Comparison of ENCODE assay signal across 9 mouse cellular contexts in the genomic region with DNA sequence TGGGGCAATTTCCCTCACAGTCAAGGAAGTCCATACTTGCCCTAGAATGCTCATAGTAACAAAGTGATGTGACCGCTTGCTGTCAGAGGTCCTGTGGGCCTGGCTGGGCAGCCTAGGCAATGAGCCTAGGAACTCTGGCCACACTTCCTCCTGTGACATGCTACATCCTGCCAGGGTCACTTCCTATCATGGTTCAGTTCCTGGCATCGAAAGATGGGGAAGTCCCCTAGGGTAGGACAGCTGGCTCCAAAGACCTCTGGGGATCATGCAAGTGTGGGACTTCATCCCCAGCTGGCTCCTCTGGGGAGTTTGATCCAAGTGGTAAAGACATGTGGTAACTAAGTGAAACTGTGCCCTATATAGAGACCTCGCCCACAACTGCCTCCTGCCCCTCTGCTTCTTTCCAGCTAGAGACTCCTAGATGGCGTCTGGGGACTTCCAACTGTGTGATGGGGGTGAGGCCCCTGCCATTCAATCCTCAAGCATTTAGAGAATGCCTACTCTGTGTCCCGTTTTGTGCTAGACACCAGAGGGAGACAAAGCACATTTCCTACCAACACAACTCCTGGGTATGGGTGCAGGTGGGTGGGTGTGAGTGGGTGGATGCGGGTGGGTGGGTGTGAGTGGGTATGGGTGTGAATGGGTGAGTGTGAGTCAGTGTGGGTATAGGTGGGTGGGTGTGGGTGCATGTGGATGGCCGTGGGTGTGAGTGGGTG. TPM values are rescaled to one million over a fixed set of nuclear protein-coding genes. Genes with fewer than 3 reads are reported as not detected.
DNase-seq lines count a peak whose midpoint lies in the region; ATAC-seq and TF ChIP-seq lines count a peak whose summit lies in the region.
"Had no signal": no experiment of that assay in that cellular context is flagged by ENCODE, and none has a peak within 500 bp of the region (broad histone marks: within the 10 kb centered on the region; RNA-seq: fewer than 3 reads in every experiment).

No protein-coding gene starts in this region.

- DNase-seq in heart, adult 2 months: peak in 1 of 2 experiments; percentile 61
- peak; percentile 76 for DNase-seq in 416B (ENCODE audit: low read depth)
- peak; percentile 68 for DNase-seq in lung, postnatal 0 days (ENCODE audit: low spot score)
- no peak for DNase-seq in ovary, postnatal 36 days (ENCODE audit: low spot score)
- DNase-seq in ovary, postnatal 14 days (ENCODE audit: low spot score): no peak
- DNase-seq: thymus, adult 2 months had no signal

- no peak overlapping the region for H3K4me2 ChIP-seq in heart, embryonic 11.5 days
- H3K4me2 ChIP-seq in lung, postnatal 0 days (replicated peaks; ENCODE audit: low read depth, low read length): no peak overlapping the region
- H3K4me2 ChIP-seq in hindbrain, embryonic 12.5 days (replicated peaks): no peak overlapping the region

- H3K36me3 ChIP-seq in heart, adult 2 months (ENCODE audit: control insufficient read depth, insufficient read depth, low read length): no peaks in the 10 kb centered on the region
- no peaks in the 10 kb centered on the region for H3K36me3 ChIP-seq in heart, embryonic 11.5 days (ENCODE audit: control insufficient read depth, insufficient read depth, low read length)
- no peaks in the 10 kb centered on the region for H3K36me3 ChIP-seq in lung, postnatal 0 days (ENCODE audit: insufficient read depth, low read length)
- H3K36me3 ChIP-seq in hindbrain, embryonic 12.5 days: no peaks in the 10 kb centered on the region

- H3K27ac ChIP-seq in heart, adult 2 months: no peak overlapping the region
- H3K27ac ChIP-seq in heart, embryonic 11.5 days (ENCODE audit: low read depth, low read length): no peak overlapping the region
- H3K27ac ChIP-seq in bone marrow, adult 2 months (ENCODE audit: control insufficient read depth, insufficient read depth, low read depth, low read length, poor library complexity): peak overlapping the region; percentile 93
- H3K27ac ChIP-seq in lung, postnatal 0 days (ENCODE audit: low read length): peak overlapping the region; percentile 86
- no peak overlapping the region for H3K27ac ChIP-seq in hindbrain, embryonic 12.5 days

- no peak for ATAC-seq in heart, embryonic 11.5 days (replicated peaks; ENCODE audit: insufficient number of reproducible peaks, low FRiP score, low TSS enrichment)
- ATAC-seq in lung, postnatal 0 days: peak; percentile 57
- ATAC-seq in hindbrain, embryonic 12.5 days (ENCODE audit: low FRiP score): no peak

- no peak overlapping the region for H3K9ac ChIP-seq in heart, adult 2 months (ENCODE audit: low read depth, low read length)
- no peak overlapping the region for H3K9ac ChIP-seq in heart, embryonic 11.5 days (ENCODE audit: low read depth, low read length)
- no peak overlapping the region for H3K9ac ChIP-seq in lung, postnatal 0 days (replicated peaks; ENCODE audit: low read depth)
- H3K9ac ChIP-seq in hindbrain, embryonic 12.5 days: no peak overlapping the region

- intact Hi-C loops in heart, adult 2 months (cut with DNase I): loop anchor here (5.0 kb wide), 1 partner anchor 58 kb away; no protein-coding TSS in a partner anchor

- no peak overlapping the region for H3K4me3 ChIP-seq in heart, adult 2 months
- no peak overlapping the region for H3K4me3 ChIP-seq in heart, embryonic 11.5 days (ENCODE audit: low read depth, low read length)
- no peak overlapping the region for H3K4me3 ChIP-seq in bone marrow, adult 2 months (replicated peaks; ENCODE audit: control insufficient read depth, low read depth, low read length)
- no peak overlapping the region for H3K4me3 ChIP-seq in lung, postnatal 0 days (ENCODE audit: low read depth, low read length)
- H3K4me3 ChIP-seq in hindbrain, embryonic 12.5 days: no peak overlapping the region

- no peaks in the 10 kb centered on the region for H3K27me3 ChIP-seq in heart, adult 2 months (ENCODE audit: control insufficient read depth, insufficient read depth, low read length)
- peaks cover 4% of the 10 kb centered on the region; the same call in 1 of the 2 replicates for H3K27me3 ChIP-seq in heart, embryonic 11.5 days (ENCODE audit: control insufficient read depth, insufficient read depth, low read length)
- H3K27me3 ChIP-seq in lung, postnatal 0 days (replicated peaks; ENCODE audit: insufficient read depth, low read length): no peaks in the 10 kb centered on the region
- H3K27me3 ChIP-seq in hindbrain, embryonic 12.5 days: no peaks in the 10 kb centered on the region

- no peak for TF ChIP-seq CTCF in heart, adult 2 months (IDR thresholded peaks at IDR 0.05)
- no peak for TF ChIP-seq CTCF in bone marrow, adult 2 months (IDR thresholded peaks at IDR 0.05; ENCODE audit: control insufficient read depth, insufficient read depth, low read length)
- TF ChIP-seq CTCF in lung, postnatal 0 days (IDR thresholded peaks at IDR 0.05): peak; percentile 61

- no peaks in the 10 kb centered on the region for H3K9me3 ChIP-seq in heart, embryonic 11.5 days (replicated peaks; ENCODE audit: control insufficient read depth, low read length)
- no peaks in the 10 kb centered on the region for H3K9me3 ChIP-seq in lung, postnatal 0 days (ENCODE audit: low read length)
- no peaks in the 10 kb centered on the region for H3K9me3 ChIP-seq in hindbrain, embryonic 12.5 days (replicated peaks)

- no peaks in the 10 kb centered on the region for H3K79me2 ChIP-seq in heart, adult 2 months (replicated peaks; ENCODE audit: control insufficient read depth, insufficient read depth, low read length)

- 0 out of 2 replicates have a peak, but pooled peaks have one; percentile 27 for TF ChIP-seq POLR2A in heart, adult 2 months (IDR thresholded peaks at IDR 0.05; ENCODE audit: insufficient read depth, low read depth, low read length)
- TF ChIP-seq POLR2A in bone marrow, adult 2 months (IDR thresholded peaks at IDR 0.05; ENCODE audit: borderline replicate concordance, control insufficient read depth, low read depth, low read length): no peak

- TF ChIP-seq EP300 in heart, adult 2 months (IDR thresholded peaks at IDR 0.05; ENCODE audit: insufficient read depth, low read depth, low read length): no peak
- TF ChIP-seq EP300 in lung, postnatal 0 days (IDR thresholded peaks at IDR 0.05): no peak

- 36% methylated on average over 7 of the region's 7 CpGs for WGBS in heart, adult 2 months
- 52% methylated on average over 7 of the region's 7 CpGs for WGBS in heart, embryonic 11.5 days (ENCODE audit: insufficient replicate concordance)
- 31% methylated on average over 7 of the region's 7 CpGs for WGBS in bone marrow, adult 2 months
- 52% methylated on average over 7 of the region's 7 CpGs for WGBS in lung, postnatal 0 days
- WGBS in hindbrain, embryonic 12.5 days: 69% methylated on average over 7 of the region's 7 CpGs

- peaks cover 11% of the 10 kb centered on the region for H3K4me1 ChIP-seq in heart, adult 2 months (ENCODE audit: control insufficient read depth, insufficient read depth, low read length)
- H3K4me1 ChIP-seq in heart, embryonic 11.5 days (ENCODE audit: control insufficient read depth, insufficient read depth, low read length): no peaks in the 10 kb centered on the region
- peaks cover 10% of the 10 kb centered on the region; the same call in 1 of the 2 replicates for H3K4me1 ChIP-seq in bone marrow, adult 2 months (ENCODE audit: control insufficient read depth, insufficient read depth, low read length)
- H3K4me1 ChIP-seq in lung, postnatal 0 days (ENCODE audit: insufficient read depth, low read depth, low read length): peaks cover 7% of the 10 kb centered on the region; the same call in 1 of the 2 replicates
- no peaks in the 10 kb centered on the region for H3K4me1 ChIP-seq in hindbrain, embryonic 12.5 days

RNA-seq across cellular contexts. Expression of gene Ccm2l, which starts 18.7 kb away (rescaled TPM):
- 10 to 100 TPM; 13.3 to 15.9 TPM for total RNA-seq in heart, adult 2 months (2021)
- polyA plus RNA-seq in heart, adult 2 months (2012; rRNA removed): 43.4 and 44.3 TPM in 2 replicates
- polyA plus RNA-seq in heart, embryonic 11.5 days (2014; fragmentation: Nextera tagmentation; extraction: Ambion mirVana): 5.2 and 6.1 TPM in 2 replicates
- polyA plus RNA-seq in bone marrow, adult 2 months (2011; ENCODE audit: insufficient read depth, insufficient read length, low replicate concordance, missing spikeins): 4.8 and 8.3 TPM in 2 replicates
- polyA plus RNA-seq in lung, postnatal 0 days (2015; fragmentation: Nextera tagmentation; extraction: Ambion mirVana): 10.7 and 11.1 TPM in 2 replicates
- 2.8 and 3.3 TPM in 2 replicates for polyA plus RNA-seq in hindbrain, embryonic 12.5 days (2016; fragmentation: Nextera tagmentation; extraction: Ambion mirVana)

RNA-seq across cellular contexts. Expression of gene Hck, which starts 23.8 kb away (rescaled TPM):
- total RNA-seq in heart, adult 2 months (2021): 1 to 10 TPM; 1.5 TPM
- polyA plus RNA-seq in heart, adult 2 months (2012; rRNA removed): 1.9 and 2.9 TPM in 2 replicates
- 0.87 and 1.6 TPM in 2 replicates for polyA plus RNA-seq in heart, embryonic 11.5 days (2014; fragmentation: Nextera tagmentation; extraction: Ambion mirVana)
- 20.0 and 54.3 TPM in 2 replicates for polyA plus RNA-seq in bone marrow, adult 2 months (2011; ENCODE audit: insufficient read depth, insufficient read length, low replicate concordance, missing spikeins)
- polyA plus RNA-seq in lung, postnatal 0 days (2015; fragmentation: Nextera tagmentation; extraction: Ambion mirVana): 37.1 and 59.4 TPM in 2 replicates
- polyA plus RNA-seq in hindbrain, embryonic 12.5 days (2016; fragmentation: Nextera tagmentation; extraction: Ambion mirVana): 2.9 and 3.5 TPM in 2 replicates

RNA-seq across cellular contexts. Expression of gene Xkr7, which starts 52.8 kb away (rescaled TPM):
- total RNA-seq in heart, adult 2 months (2021): not detected
- polyA plus RNA-seq in heart, adult 2 months (2012; rRNA removed): 0.08 TPM in 1 of 2 replicates, not detected in the other
- polyA plus RNA-seq in heart, embryonic 11.5 days (2014; fragmentation: Nextera tagmentation; extraction: Ambion mirVana): not detected in 2 replicates
- polyA plus RNA-seq in bone marrow, adult 2 months (2011; ENCODE audit: insufficient read depth, insufficient read length, low replicate concordance, missing spikeins): not detected in 2 replicates
- polyA plus RNA-seq in lung, postnatal 0 days (2015; fragmentation: Nextera tagmentation; extraction: Ambion mirVana): not detected in 2 replicates
- 1.7 and 2.0 TPM in 2 replicates for polyA plus RNA-seq in hindbrain, embryonic 12.5 days (2016; fragmentation: Nextera tagmentation; extraction: Ambion mirVana)

Comparison
In these comparisons a context has a peak if more than half of its experiments do, and no peak if none do; other contexts are left out.
1. DNase-seq: peak in 416B (single experiment) and lung, postnatal 0 days (single experiment); none in ovary, postnatal 36 days (single experiment) and ovary, postnatal 14 days (single experiment).
2. H3K27ac ChIP-seq: peak in bone marrow, adult 2 months (single experiment) and lung, postnatal 0 days (single experiment); none in heart, adult 2 months (single experiment), heart, embryonic 11.5 days (single experiment) and hindbrain, embryonic 12.5 days (single experiment).